Mouse (Mus musculus): ENCODE data around the gene Spsb1. TPM values are rescaled to one million over a fixed set of nuclear protein-coding genes. Genes with fewer than 3 reads are reported as not detected.

Spsb1 gene
- polyA plus RNA-seq, 1 experiment from 2014 or later: 7.5 TPM

DNA sequence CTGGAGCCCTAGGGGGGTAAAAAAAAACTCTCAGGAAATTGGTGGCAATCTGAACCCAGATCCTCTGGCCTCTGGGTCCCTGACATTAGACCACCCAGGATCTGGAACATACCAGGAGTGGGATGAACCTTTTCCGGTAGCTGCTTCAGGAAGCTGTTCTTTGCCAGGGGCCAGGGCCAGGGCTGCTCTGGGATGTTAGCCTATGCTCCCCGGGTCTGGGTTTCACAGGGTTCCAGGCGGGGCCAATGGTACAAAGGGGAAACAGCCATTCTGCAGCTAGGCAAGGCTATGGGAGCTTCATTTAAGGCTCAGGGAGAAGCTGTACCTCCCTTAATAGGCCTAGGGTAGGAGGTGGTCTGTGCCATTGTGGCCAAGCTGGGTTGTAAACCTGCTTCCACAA lies 9.9 kb upstream of the Spsb1 start:
- no peak overlapping the region for H3K4me2 ChIP-seq
- ATAC-seq (ENCODE audit: low FRiP score) (no peak), DNase-seq (ENCODE audit: low spot score, missing footprints) (no peak)
- no peak overlapping the region for H3K4me3 ChIP-seq (ENCODE audit: low read depth, low read length)
- no peak overlapping the region for H3K27ac ChIP-seq (ENCODE audit: low read depth, low read length)
- H3K27me3 ChIP-seq (ENCODE audit: control insufficient read depth, insufficient read depth, low read length): no peaks in the 10 kb centered on the region
- no peak overlapping the region for H3K9ac ChIP-seq (ENCODE audit: low read length)
- WGBS: 62% methylated on average over 3 of the region's 3 CpGs
- no peaks in the 10 kb centered on the region; the same call in 1 of the 2 replicates for H3K9me3 ChIP-seq (ENCODE audit: control insufficient read depth, low read length)
- no peaks in the 10 kb centered on the region for H3K4me1 ChIP-seq (ENCODE audit: control insufficient read depth, insufficient read depth, low read length)
- no peaks in the 10 kb centered on the region for H3K36me3 ChIP-seq (ENCODE audit: control insufficient read depth, insufficient read depth, low read length)

DNA sequence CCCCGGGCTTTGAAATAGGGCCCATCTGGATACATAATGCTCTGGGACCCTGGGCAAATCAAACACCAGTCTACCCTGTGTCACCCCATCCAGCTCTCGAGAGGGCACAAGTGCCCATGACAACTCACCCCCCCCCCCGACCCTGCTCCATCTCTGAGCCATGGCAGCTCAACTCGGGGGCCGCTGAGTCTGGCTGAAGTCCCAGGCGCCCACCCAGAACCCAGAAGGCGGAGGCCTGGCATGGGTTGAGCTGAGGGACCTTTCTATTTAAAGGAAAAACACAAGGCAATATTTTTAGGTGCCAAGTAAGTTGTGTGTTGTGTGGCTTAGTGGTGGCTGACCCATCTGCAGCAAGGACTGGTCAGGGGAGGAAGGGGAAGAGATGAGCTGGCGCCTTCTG lies 9.4 kb upstream of the Spsb1 start:
- H3K9me3 ChIP-seq (ENCODE audit: control insufficient read depth, low read length): no peaks in the 10 kb centered on the region; the same call in 1 of the 2 replicates
- 90% methylated on average over 8 of the region's 8 CpGs for WGBS
- H3K9ac ChIP-seq (ENCODE audit: low read length): no peak overlapping the region
- H3K27ac ChIP-seq (ENCODE audit: low read depth, low read length): no peak overlapping the region
- ATAC-seq (ENCODE audit: low FRiP score): no peak
- 0 out of 2 replicates have a peak, but pooled peaks cover under 1% of the 10 kb centered on the region for H3K27me3 ChIP-seq (ENCODE audit: control insufficient read depth, insufficient read depth, low read length)
- no peaks in the 10 kb centered on the region for H3K4me1 ChIP-seq (ENCODE audit: control insufficient read depth, insufficient read depth, low read length)
- H3K4me3 ChIP-seq (ENCODE audit: low read depth, low read length): no peak overlapping the region
- H3K36me3 ChIP-seq (ENCODE audit: control insufficient read depth, insufficient read depth, low read length): no peaks in the 10 kb centered on the region
- H3K4me2 ChIP-seq: no peak overlapping the region
- no peak for DNase-seq (ENCODE audit: low spot score, missing footprints)

DNA sequence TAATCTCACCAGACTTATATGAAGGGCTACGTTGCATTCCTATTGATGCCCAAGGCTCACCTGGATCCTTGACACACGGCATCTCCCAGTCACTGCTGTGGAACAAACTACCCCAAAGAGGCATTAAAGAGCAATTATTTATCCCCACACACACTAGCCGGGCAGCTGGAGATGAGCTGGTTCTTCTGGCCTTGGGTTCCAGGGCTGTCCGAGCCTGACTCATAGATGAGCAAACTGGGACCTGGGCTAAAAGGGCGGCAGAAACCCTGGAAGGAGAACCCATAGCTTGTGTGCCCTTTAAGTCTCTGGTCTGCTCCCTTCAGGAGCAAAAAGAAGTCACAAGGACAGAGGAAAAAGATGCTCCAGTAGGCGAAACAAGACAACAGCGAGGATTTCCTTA lies 5.5 kb upstream of the Spsb1 start:
- H3K4me2 ChIP-seq: no peak overlapping the region
- DNase-seq (ENCODE audit: low spot score, missing footprints) (no peak), ATAC-seq (ENCODE audit: low FRiP score) (no peak)
- 89% methylated on average over 7 of the region's 7 CpGs for WGBS
- H3K27me3 ChIP-seq (ENCODE audit: control insufficient read depth, insufficient read depth, low read length): peaks cover 22% of the 10 kb centered on the region
- H3K27ac ChIP-seq (ENCODE audit: low read depth, low read length): no peak overlapping the region
- H3K4me3 ChIP-seq (ENCODE audit: low read depth, low read length): no peak overlapping the region
- H3K9ac ChIP-seq (ENCODE audit: low read length): no peak overlapping the region
- no peaks in the 10 kb centered on the region for H3K4me1 ChIP-seq (ENCODE audit: control insufficient read depth, insufficient read depth, low read length)
- H3K9me3 ChIP-seq (ENCODE audit: control insufficient read depth, low read length): no peaks in the 10 kb centered on the region; the same call in 1 of the 2 replicates
- no peaks in the 10 kb centered on the region for H3K36me3 ChIP-seq (ENCODE audit: control insufficient read depth, insufficient read depth, low read length)

DNA sequence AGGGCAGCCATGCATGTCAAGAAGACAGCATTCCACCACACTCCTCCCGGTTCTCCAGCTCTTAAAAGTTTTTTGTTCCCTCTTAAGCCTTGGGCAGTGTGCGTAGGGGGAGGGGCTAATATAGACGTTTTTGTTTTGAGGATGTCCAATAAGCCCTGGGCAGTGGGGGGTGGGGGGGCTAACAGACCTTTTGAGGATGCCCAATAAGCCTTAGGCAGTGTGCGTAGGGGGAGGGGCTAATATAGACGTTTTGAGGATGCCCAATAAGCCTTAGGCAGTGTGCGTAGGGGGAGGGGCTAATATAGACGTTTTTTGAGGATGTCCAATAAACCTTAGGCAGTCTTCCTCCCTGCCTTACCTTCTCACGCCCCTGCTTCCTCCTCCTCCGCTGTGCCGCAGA lies 5.0 kb upstream of the Spsb1 start:
- H3K36me3 ChIP-seq (ENCODE audit: control insufficient read depth, insufficient read depth, low read length): no peaks in the 10 kb centered on the region
- H3K9me3 ChIP-seq (ENCODE audit: control insufficient read depth, low read length): no peaks in the 10 kb centered on the region; the same call in 1 of the 2 replicates
- no peak overlapping the region for H3K9ac ChIP-seq (ENCODE audit: low read length)
- 48% methylated on average over 10 of the region's 10 CpGs for WGBS
- DNase-seq (ENCODE audit: low spot score, missing footprints): no peak
- H3K4me1 ChIP-seq (ENCODE audit: control insufficient read depth, insufficient read depth, low read length): no peaks in the 10 kb centered on the region
- peaks cover 25% of the 10 kb centered on the region for H3K27me3 ChIP-seq (ENCODE audit: control insufficient read depth, insufficient read depth, low read length)
- H3K27ac ChIP-seq (ENCODE audit: low read depth, low read length): no peak overlapping the region
- ATAC-seq (ENCODE audit: low FRiP score): no peak
- H3K4me3 ChIP-seq (ENCODE audit: low read depth, low read length): no peak overlapping the region
- no peak overlapping the region for H3K4me2 ChIP-seq

DNA sequence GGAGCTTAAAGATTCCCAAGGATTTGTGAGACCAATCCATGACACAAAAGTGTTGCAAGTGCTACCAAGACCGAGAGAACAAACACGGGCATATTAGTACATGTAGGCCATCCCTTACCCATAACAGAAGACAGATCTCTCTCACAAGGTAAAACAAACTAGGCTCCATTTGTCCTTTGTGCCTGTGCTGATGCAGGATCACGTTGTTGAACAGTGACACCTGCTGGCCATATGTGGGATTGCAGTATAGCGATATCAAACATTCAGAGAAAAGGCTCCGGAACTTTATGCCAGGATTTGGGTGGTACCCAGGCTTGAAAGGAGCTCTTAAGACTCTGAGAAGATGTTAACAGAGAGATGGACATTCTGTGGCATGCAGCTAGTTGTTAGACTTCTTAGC lies 3.7 kb upstream of the Spsb1 start:
- Histone ChIP-seq H3K27me3 (ENCODE audit: control insufficient read depth, insufficient read depth, low read length) (peaks cover 32% of the 10 kb centered on the region), H3K27ac (ENCODE audit: low read depth, low read length) (no peak overlapping the region), H3K4me3 (ENCODE audit: low read depth, low read length) (no peak overlapping the region), H3K9me3 (ENCODE audit: control insufficient read depth, low read length) (no peaks in the 10 kb centered on the region; the same call in 1 of the 2 replicates), H3K4me1 (ENCODE audit: control insufficient read depth, insufficient read depth, low read length) (peaks cover 7% of the 10 kb centered on the region; the same call in 1 of the 2 replicates), H3K9ac (ENCODE audit: low read length) (no peak overlapping the region), H3K4me2 (no peak overlapping the region), H3K36me3 (ENCODE audit: control insufficient read depth, insufficient read depth, low read length) (no peaks in the 10 kb centered on the region)
- DNase-seq (ENCODE audit: low spot score, missing footprints) (peak; percentile 98), ATAC-seq (ENCODE audit: low FRiP score) (no peak)
- WGBS: 9% methylated on average over 5 of the region's 5 CpGs

DNA sequence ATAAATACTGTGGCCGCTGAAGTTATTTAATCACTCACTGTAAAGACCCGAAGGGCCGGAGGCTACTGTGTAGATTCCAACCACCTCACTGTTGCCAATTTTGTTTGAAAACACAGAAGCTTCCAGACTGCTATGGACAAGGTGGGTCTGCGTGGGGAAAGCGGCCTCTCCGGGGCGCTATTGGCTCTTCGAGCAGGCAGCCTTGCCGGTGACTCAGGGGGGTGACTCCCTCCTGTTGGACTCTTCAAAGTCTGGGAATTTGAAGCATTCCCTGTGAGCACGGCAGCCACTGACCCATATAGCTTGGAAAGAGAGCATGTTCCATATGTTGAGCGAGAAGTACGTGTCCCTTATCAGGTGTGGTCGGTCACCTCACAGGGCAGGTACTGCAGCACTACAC lies 1.2 kb upstream of the Spsb1 start:
- H3K36me3 ChIP-seq (ENCODE audit: control insufficient read depth, insufficient read depth, low read length): no peaks in the 10 kb centered on the region
- peaks cover 46% of the 10 kb centered on the region for H3K27me3 ChIP-seq (ENCODE audit: control insufficient read depth, insufficient read depth, low read length)
- H3K27ac ChIP-seq (ENCODE audit: low read depth, low read length): no peak overlapping the region
- no peaks in the 10 kb centered on the region for H3K9me3 ChIP-seq (ENCODE audit: control insufficient read depth, low read length)
- WGBS: 46% methylated on average over 13 of the region's 13 CpGs
- H3K4me3 ChIP-seq (ENCODE audit: low read depth, low read length): no peak overlapping the region
- H3K9ac ChIP-seq (ENCODE audit: low read length): no peak overlapping the region
- H3K4me2 ChIP-seq: no peak overlapping the region
- H3K4me1 ChIP-seq (ENCODE audit: control insufficient read depth, insufficient read depth, low read length): peaks cover 7% of the 10 kb centered on the region; the same call in 1 of the 2 replicates
- DNase-seq (ENCODE audit: low spot score, missing footprints) (peak; percentile 87), ATAC-seq (ENCODE audit: low FRiP score) (no peak)

DNA sequence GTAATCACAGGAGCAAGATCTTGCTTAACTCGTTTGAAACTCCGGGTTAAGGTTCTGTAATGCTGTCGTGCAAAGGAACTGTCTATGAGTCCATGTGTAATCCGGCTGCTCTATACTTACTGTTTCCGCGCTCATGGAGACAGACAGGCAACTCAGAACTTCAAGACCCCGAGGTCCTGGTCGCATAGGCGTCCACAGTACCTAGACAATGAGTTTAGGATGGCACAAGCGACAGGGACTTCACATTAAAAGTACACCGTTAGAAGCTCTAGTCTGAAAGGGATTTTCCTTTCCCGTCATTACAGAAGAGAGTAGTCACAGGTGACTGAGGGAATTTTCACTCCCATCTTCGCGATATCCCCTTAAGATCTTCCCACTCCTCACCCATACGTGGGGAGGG lies 788 bp upstream of the Spsb1 start:
- no peak overlapping the region; the same call in 1 of the 2 replicates for H3K4me2 ChIP-seq
- DNase-seq (ENCODE audit: low spot score, missing footprints) (peak; percentile 92), ATAC-seq (ENCODE audit: low FRiP score) (no peak)
- no peak overlapping the region for H3K27ac ChIP-seq (ENCODE audit: low read depth, low read length)
- H3K27me3 ChIP-seq (ENCODE audit: control insufficient read depth, insufficient read depth, low read length): peaks cover 46% of the 10 kb centered on the region
- H3K9ac ChIP-seq (ENCODE audit: low read length): no peak overlapping the region
- H3K9me3 ChIP-seq (ENCODE audit: control insufficient read depth, low read length): no peaks in the 10 kb centered on the region
- H3K4me3 ChIP-seq (ENCODE audit: low read depth, low read length): no peak overlapping the region
- peaks cover 7% of the 10 kb centered on the region; the same call in 1 of the 2 replicates for H3K4me1 ChIP-seq (ENCODE audit: control insufficient read depth, insufficient read depth, low read length)
- 19% methylated on average over 15 of the region's 15 CpGs for WGBS
- H3K36me3 ChIP-seq (ENCODE audit: control insufficient read depth, insufficient read depth, low read length): no peaks in the 10 kb centered on the region

DNA sequence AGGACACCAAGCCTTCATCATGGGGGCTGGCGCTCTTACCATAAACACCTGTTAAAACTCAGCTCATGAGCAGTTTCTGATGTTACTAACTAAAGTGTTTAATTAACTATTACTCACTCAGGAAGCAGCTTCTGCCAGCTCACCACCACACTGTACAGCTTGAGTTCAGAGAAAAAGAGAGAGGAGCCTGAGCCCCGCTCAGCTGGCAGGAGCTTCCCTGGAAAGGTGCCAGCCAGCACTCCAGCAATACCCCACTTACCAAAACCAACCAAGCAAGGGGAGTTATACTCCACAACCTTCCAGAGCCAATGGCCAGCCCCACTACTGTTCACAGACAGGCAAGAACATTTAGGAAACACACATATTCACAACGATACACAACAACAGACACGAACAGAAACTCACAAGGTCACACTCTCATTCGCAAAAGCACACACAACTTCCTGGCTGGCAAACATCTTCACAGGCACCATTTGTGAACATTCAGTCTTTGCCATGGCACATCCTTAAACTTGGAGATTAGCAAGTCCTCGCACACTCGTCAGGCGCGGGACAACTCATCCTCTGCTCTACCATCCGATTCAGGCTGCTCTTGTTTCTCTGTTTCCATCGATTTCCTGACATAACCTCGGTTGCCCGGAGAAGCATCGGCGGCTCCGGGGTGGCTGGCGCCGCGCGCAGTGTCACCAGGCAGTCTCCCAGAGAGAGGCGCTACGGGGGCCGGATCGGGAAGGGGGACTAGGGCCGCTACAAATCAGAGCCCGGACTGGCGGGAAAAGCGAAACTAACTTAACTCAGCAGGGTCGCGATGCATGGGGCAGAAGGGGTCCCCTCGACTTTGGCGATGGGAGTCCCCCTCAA lies 992 bp downstream of the Spsb1 start:
- DNase-seq (ENCODE audit: low spot score, missing footprints) (peak; percentile 93), ATAC-seq (ENCODE audit: low FRiP score) (peak; percentile 12; the same call in 1 of the 2 replicates)
- Histone ChIP-seq H3K36me3 (ENCODE audit: control insufficient read depth, insufficient read depth, low read length) (no peaks in the 10 kb centered on the region), H3K4me3 (ENCODE audit: low read depth, low read length) (peak overlapping the region; percentile 57), H3K9ac (ENCODE audit: low read length) (peak overlapping the region; percentile 60), H3K9me3 (ENCODE audit: control insufficient read depth, low read length) (no peaks in the 10 kb centered on the region), H3K4me2 (peak overlapping the region; percentile 97), H3K4me1 (ENCODE audit: control insufficient read depth, insufficient read depth, low read length) (peaks cover 7% of the 10 kb centered on the region; the same call in 1 of the 2 replicates), H3K27ac (ENCODE audit: low read depth, low read length) (no peak overlapping the region), H3K27me3 (ENCODE audit: control insufficient read depth, insufficient read depth, low read length) (peaks cover 44% of the 10 kb centered on the region)
- WGBS: 7% methylated on average over 32 of the region's 32 CpGs

DNA sequence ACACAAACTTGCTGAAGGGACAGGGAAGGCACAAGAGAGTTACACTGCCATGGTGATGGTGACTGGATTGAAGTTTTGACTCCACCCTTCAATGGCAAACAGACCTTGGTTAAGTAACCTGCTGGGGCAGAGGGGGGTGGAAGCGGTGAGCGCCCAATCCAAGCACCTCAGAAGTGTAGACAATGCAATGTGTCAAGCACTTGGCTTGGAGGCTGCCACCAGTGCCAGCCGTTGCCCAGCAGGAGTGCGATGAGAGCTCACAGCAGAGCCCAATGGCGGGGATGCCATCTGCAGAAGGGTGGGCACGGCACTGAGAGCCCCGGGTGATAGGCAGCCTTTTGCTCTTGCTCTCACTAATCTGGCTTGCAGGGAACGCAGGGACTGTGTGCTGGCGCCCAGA lies 2.6 kb downstream of the Spsb1 start:
- Histone ChIP-seq H3K4me1 (ENCODE audit: control insufficient read depth, insufficient read depth, low read length) (peaks cover 7% of the 10 kb centered on the region; the same call in 1 of the 2 replicates), H3K4me3 (ENCODE audit: low read depth, low read length) (no peak overlapping the region), H3K27ac (ENCODE audit: low read depth, low read length) (no peak overlapping the region), H3K36me3 (ENCODE audit: control insufficient read depth, insufficient read depth, low read length) (no peaks in the 10 kb centered on the region), H3K4me2 (no peak overlapping the region), H3K9ac (ENCODE audit: low read length) (no peak overlapping the region), H3K27me3 (ENCODE audit: control insufficient read depth, insufficient read depth, low read length) (peaks cover 41% of the 10 kb centered on the region), H3K9me3 (ENCODE audit: control insufficient read depth, low read length) (no peaks in the 10 kb centered on the region)
- DNase-seq (ENCODE audit: low spot score, missing footprints) (no peak), ATAC-seq (ENCODE audit: low FRiP score) (no peak)
- WGBS: 86% methylated on average over 9 of the region's 9 CpGs
